Mouse (Mus musculus) NIH3T3 (cell line): ENCODE data around the gene Dlgap4.

Experiments
- DNase-seq: peaks from one replicate; pipeline ENCODE4 v3.0.0-alpha.2; 2012; ENCODE audit warnings: low read depth

Gene Dlgap4

GRCm38 (mm10) chr2:156617536-156617935 is 4.0 kb downstream of the Dlgap4 start:
- peak; percentile 44 for DNase-seq

DNA sequence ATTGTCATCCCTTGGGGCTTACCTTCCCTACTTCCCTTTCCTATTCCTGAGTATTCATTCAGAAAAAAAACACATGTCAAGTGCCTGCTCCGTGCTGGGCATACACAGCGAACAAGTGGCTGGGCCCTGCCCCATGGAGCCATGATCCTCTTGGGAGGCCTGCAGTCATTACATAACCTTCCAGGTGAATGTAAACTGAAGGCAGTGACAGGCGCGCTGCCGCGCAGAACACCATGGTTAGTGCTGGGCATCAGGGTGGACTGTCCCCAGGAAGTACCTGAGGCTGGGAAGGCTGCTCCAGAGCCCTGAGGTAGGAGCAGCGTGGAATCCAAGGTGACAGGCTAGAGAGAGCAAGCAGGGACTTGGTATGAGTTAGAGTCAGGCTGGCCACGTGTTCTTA is 7.4 kb downstream of the Dlgap4 start:
- no peak for DNase-seq

- no peak for DNase-seq
Observed at GRCm38 (mm10) chr2:156621449-156621848, 7.9 kb downstream of the Dlgap4 start.

GRCm38 (mm10) chr2:156622192-156622591 is 8.7 kb downstream of the Dlgap4 start:
- DNase-seq: no peak

- no peak for DNase-seq
Observed at GRCm38 (mm10) chr2:156623246-156623645, 9.7 kb downstream of the Dlgap4 start.

DNA sequence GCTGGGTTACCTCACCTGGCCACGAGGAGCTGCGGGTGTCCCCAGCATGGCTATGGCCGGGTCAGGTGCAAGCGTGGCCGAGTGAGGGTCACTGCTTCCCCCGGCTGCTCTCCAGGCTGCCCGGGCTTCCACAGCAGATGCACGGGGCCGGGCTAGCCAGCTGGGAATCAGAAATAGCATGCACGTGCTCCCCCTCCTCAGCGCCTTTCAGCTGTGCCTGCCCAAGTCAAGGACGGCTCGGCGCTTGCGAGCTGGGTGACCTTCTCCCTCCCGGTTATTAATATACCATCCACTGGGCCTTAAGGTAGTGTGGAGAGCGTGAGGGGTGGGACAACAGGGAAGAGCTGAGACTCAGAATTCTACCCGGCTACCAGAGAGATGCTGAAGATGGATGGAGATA is 11.8 kb downstream of the Dlgap4 start:
- DNase-seq: no peak

DNA sequence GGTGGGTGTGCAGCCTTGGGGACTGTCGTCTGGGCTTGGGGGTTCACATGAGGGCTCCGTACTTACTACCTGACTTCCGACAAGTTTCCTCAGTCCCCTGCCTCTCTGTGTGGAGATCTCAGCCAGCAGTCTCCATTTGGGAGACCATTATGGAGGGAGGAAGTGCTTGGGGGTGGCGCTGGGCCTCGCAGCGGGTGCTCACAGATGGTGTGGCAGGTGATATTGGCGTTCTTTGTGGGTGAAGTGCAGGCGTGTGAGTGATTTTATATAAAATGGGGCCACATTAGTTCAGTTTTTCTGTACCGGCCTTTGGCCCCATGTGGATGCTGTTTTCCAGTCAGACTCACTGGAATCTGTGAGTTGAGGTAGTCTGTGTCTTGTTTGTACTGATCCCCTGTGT is 12.6 kb downstream of the Dlgap4 start:
- no peak for DNase-seq

- DNase-seq: peak; percentile 94
Observed at GRCm38 (mm10) chr2:156626544-156626943, 13.0 kb downstream of the Dlgap4 start.

DNA sequence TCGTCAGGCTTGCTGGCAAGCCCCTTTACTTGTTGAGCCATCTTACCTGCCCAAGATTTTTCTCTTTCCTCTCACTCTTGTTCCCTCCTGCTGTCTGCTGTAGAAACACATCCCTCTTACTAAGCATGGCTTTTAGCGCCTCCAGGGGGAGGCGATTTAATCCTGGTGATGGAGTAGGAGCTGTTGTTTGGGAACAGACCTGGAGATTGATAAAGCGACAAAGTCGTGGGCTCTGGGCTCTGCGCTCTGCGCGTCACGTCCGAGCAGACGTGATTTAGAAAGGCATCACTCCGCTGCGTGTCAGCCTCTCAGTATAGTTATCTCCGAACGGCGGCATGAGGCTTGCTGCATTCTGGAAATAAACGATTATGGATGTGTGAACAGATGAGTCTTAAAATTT is 14.4 kb downstream of the Dlgap4 start:
- no peak for DNase-seq

DNA sequence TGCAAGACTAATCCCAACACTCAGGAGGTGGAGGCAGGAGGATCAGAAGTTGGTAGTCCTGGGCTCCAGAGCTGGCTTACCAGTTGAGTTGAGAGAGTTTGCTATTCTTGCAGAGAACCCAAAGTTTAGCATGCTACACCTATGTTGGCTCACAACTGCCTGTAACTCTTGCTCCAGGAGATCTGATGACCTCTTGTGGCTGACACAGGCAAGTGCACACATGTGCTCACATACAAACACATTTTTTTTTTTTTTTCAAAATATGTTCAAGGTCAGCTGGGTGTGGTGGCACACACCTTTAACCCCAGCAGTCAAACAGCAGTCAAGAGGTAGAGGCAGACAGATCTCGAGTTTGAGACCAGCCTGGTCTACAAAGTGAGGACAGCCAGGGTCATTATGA is 16.8 kb downstream of the Dlgap4 start:
- no peak for DNase-seq

DNA sequence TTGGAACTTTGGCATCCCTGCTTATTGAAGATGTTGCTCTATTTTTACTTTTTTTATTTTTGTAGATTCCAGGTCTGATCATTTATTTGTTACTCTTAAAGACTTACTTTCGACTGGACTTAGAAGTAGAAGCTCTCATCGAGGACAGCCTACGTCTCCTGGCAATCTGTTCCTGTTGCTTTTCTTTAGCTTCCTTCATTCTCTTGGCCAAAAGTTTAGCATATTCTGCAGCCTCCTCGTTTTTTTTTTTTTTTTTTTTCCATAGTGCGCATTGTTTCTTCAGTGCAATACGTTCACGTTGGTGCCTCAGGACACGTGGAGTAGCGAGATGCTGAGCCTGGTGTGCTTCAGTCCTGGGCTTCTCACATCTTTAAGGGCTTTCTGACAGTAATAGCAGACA is 19.2 kb downstream of the Dlgap4 start:
- DNase-seq: no peak

GRCm38 (mm10) chr2:156635091-156635490 is 21.6 kb downstream of the Dlgap4 start:
- no peak for DNase-seq

GRCm38 (mm10) chr2:156641141-156641540 is 27.6 kb downstream of the Dlgap4 start:
- no peak for DNase-seq

GRCm38 (mm10) chr2:156642931-156643330 is 29.4 kb downstream of the Dlgap4 start:
- no peak for DNase-seq

- DNase-seq: no peak
Observed at GRCm38 (mm10) chr2:156643406-156643805, 29.9 kb downstream of the Dlgap4 start.

DNA sequence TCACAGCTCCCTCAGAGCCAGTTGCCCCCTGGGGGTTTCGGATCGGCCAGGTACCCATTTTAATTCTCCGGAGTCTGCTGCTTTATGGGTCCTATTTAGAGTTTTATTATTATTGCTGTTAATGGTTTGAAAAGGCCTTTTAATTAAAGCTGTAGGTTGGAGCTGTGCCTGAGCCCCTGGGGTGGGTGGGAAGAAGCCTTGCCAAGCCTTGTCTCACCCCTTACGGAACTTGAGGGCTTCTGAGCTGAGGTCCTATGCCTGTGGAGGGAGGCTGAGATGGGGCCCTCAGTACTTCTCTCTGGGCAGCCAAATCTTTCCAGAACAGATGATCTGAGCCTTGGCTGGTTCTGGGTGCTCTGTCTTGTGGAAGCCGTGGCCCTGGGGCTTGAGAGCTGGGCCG is 31.6 kb downstream of the Dlgap4 start:
- DNase-seq: no peak

- DNase-seq: no peak
Observed at GRCm38 (mm10) chr2:156646877-156647276, 33.4 kb downstream of the Dlgap4 start.

GRCm38 (mm10) chr2:156648042-156648441 is 34.5 kb downstream of the Dlgap4 start:
- DNase-seq: no peak

- DNase-seq: no peak
Observed at GRCm38 (mm10) chr2:156649450-156649849, 35.9 kb downstream of the Dlgap4 start.

- DNase-seq: no peak
Observed at GRCm38 (mm10) chr2:156651019-156651418, 37.5 kb downstream of the Dlgap4 start.

DNA sequence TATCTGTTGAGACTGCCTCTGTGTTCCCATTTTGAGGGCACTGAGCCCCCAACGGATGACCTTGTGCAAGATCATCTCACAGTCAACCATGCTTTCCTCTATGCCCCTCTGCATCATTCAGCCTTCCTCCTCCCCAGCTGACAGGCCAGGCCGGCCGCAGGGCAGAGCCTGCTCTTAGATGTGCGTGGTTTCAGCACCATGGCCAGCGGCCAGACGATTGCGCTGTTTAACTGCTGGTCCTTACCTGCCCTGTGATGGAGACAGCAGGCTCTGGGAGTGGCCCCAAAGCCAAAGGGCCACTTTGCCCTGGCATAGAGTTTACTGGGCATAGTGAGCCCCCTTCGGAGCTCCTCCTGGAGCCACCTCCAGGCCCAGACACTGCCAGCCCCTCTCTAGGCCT is 39.3 kb downstream of the Dlgap4 start:
- peak; percentile 81 for DNase-seq

DNA sequence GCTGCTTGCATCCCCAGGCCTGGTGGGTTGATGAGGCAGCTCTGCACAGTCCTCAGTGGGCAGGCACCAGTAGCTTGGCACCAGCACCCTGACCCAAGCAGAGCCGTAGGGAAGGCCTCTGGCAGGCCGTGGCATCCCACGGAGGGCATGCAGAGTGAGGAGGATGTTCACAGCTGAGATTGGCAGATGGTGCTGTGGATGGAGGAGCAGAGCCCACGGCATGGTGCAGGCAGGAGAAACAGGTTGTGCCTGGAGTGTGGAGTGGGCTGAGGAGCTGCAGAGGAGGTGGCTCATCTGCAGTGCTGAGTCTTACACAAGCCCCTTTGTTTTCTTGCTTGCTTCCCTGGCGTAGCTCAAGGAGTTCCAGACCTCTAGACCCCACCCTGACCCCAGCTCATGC is 40.6 kb downstream of the Dlgap4 start:
- no peak for DNase-seq

GRCm38 (mm10) chr2:156655626-156656025 is 42.1 kb downstream of the Dlgap4 start:
- DNase-seq: no peak

DNA sequence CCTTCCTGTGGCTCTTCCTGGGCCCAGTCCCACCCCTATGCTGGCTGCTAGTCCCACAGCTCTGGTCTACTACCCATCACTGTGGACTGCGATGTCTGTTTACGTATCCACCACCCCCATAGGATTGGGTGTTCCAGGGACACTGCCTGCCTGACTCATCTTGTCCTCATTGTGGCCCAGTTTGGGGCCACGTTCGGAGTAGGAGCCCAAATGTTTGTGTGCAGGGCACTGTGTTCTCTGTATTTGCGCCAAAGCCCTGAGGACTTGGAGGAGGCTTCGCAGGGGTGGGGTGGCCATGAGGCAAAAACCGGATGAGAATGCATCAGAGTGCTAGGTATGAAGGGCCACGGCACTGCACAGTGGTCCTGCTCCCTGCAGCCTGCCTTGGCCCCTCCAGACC is 44.0 kb downstream of the Dlgap4 start:
- no peak for DNase-seq

- DNase-seq: no peak
Observed at GRCm38 (mm10) chr2:156658221-156658620, 44.7 kb downstream of the Dlgap4 start.
